Mouse (Mus musculus): ENCODE measurements at regions not wholly inside any gene's neighbourhood (a gene's known extent, or its start where the extent isn't known, plus 50 kb on each side); places are given as distances from the start of the nearest gene placed in this dataset.

GRCm38 (mm10) chr1:77600509-77600908 is 85.6 kb upstream of the Epha4 start:
- Histone ChIP-seq H3K4me1 (ENCODE audit: control insufficient read depth, insufficient read depth, low read length) (no peaks in the 10 kb centered on the region), H3K27ac (ENCODE audit: insufficient read depth, low read depth, low read length) (no peak overlapping the region), H3K4me3 (ENCODE audit: insufficient read depth, low read length) (no peak overlapping the region)
- no peak for TF ChIP-seq POLR2A (IDR thresholded peaks at IDR 0.05; ENCODE audit: borderline replicate concordance, low read depth, low read length)
- TF ChIP-seq CTCF (IDR thresholded peaks at IDR 0.05; ENCODE audit: low read depth, low read length), result no peak

DNA sequence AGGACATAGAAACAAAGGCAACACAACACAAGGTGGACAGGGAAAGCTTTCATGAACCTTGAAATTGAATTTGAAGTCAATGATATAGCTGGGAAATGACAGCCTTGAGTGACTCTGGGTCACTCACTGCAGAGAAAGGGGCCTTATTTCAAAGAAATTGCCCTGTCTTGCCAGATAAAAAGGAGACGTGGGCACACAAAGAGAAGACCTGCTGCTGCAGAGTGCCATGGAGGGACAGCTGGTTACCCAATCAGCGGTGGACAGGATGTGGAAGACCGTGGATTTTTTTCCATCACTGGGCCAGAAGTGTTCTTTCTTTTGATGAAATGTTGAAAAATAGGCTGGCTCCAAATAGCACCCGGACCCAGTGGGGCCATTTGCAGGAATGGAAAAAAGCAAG is 77.8 kb upstream of the Epha4 start:
- H3K4me1 ChIP-seq (ENCODE audit: control insufficient read depth, insufficient read depth, low read length), result no peaks in the 10 kb centered on the region
- H3K27ac ChIP-seq (ENCODE audit: insufficient read depth, low read depth, low read length), result no peak overlapping the region
- TF ChIP-seq POLR2A (IDR thresholded peaks at IDR 0.05; ENCODE audit: borderline replicate concordance, low read depth, low read length) (no peak), CTCF (IDR thresholded peaks at IDR 0.05; ENCODE audit: low read depth, low read length) (no peak)
- no peak overlapping the region for H3K4me3 ChIP-seq (ENCODE audit: insufficient read depth, low read length)

- H3K4me3 ChIP-seq (ENCODE audit: insufficient read depth, low read length), result no peak overlapping the region
- H3K4me1 ChIP-seq (ENCODE audit: control insufficient read depth, insufficient read depth, low read length), result no peaks in the 10 kb centered on the region
- no peak for TF ChIP-seq POLR2A (IDR thresholded peaks at IDR 0.05; ENCODE audit: borderline replicate concordance, low read depth, low read length)
- TF ChIP-seq CTCF (IDR thresholded peaks at IDR 0.05; ENCODE audit: low read depth, low read length), result no peak
- H3K27ac ChIP-seq (ENCODE audit: insufficient read depth, low read depth, low read length), result no peak overlapping the region
These were observed 77.4 kb upstream of the Epha4 start for GRCm38 (mm10) chr1:77592248-77592647.

GRCm38 (mm10) chr1:77589423-77589822 is 74.5 kb upstream of the Epha4 start:
- Histone ChIP-seq H3K4me3 (ENCODE audit: insufficient read depth, low read length) (no peak overlapping the region), H3K4me1 (ENCODE audit: control insufficient read depth, insufficient read depth, low read length) (no peaks in the 10 kb centered on the region), H3K27ac (ENCODE audit: insufficient read depth, low read depth, low read length) (no peak overlapping the region)
- TF ChIP-seq POLR2A (IDR thresholded peaks at IDR 0.05; ENCODE audit: borderline replicate concordance, low read depth, low read length) (no peak), CTCF (IDR thresholded peaks at IDR 0.05; ENCODE audit: low read depth, low read length) (no peak)

GRCm38 (mm10) chr1:77585520-77585919 is 70.6 kb upstream of the Epha4 start:
- TF ChIP-seq POLR2A (IDR thresholded peaks at IDR 0.05; ENCODE audit: borderline replicate concordance, low read depth, low read length) (no peak), CTCF (IDR thresholded peaks at IDR 0.05; ENCODE audit: low read depth, low read length) (no peak)
- H3K4me1 ChIP-seq (ENCODE audit: control insufficient read depth, insufficient read depth, low read length), result no peaks in the 10 kb centered on the region
- no peak overlapping the region for H3K4me3 ChIP-seq (ENCODE audit: insufficient read depth, low read length)
- H3K27ac ChIP-seq (ENCODE audit: insufficient read depth, low read depth, low read length), result no peak overlapping the region

GRCm38 (mm10) chr1:77568081-77568480 is 53.2 kb upstream of the Epha4 start:
- no peaks in the 10 kb centered on the region for H3K4me1 ChIP-seq (ENCODE audit: control insufficient read depth, insufficient read depth, low read length)
- no peak overlapping the region for H3K27ac ChIP-seq (ENCODE audit: insufficient read depth, low read depth, low read length)
- TF ChIP-seq POLR2A (IDR thresholded peaks at IDR 0.05; ENCODE audit: borderline replicate concordance, low read depth, low read length) (no peak), CTCF (IDR thresholded peaks at IDR 0.05; ENCODE audit: low read depth, low read length) (no peak)

GRCm38 (mm10) chr1:77567657-77568056 is 52.8 kb upstream of the Epha4 start:
- TF ChIP-seq POLR2A (IDR thresholded peaks at IDR 0.05; ENCODE audit: borderline replicate concordance, low read depth, low read length), result no peak
- no peak for TF ChIP-seq CTCF (IDR thresholded peaks at IDR 0.05; ENCODE audit: low read depth, low read length)
- Histone ChIP-seq H3K4me1 (ENCODE audit: control insufficient read depth, insufficient read depth, low read length) (no peaks in the 10 kb centered on the region), H3K4me3 (ENCODE audit: insufficient read depth, low read length) (no peak overlapping the region)

More at GRCm38 (mm10) chr1:77568081-77568480, 53.2 kb upstream of the Epha4 start:
- H3K4me3 ChIP-seq (ENCODE audit: insufficient read depth, low read length), result no peak overlapping the region

More at GRCm38 (mm10) chr1:77567657-77568056, 52.8 kb upstream of the Epha4 start:
- H3K27ac ChIP-seq (ENCODE audit: insufficient read depth, low read depth, low read length), result no peak overlapping the region

Measured in bone marrow macrophage, adult 2 months (primary cell).